Mouse (Mus musculus) stomach, postnatal 0 days (tissue): ENCODE results near the gene Pih1d2.

Source experiments
- CTCF ChIP-seq: IDR thresholded peaks from 2 replicates; pipeline ENCODE4 v1.5.1; 2016; ENCODE audit warnings: antibody characterized with exemption, low read depth, mild to moderate bottlenecking, moderate library complexity
- EP300 ChIP-seq: optimal IDR thresholded peaks from 2 replicates; pipeline ENCODE3; 2016; ENCODE audit warnings: antibody characterized with exemption

- TF ChIP-seq CTCF (no peak), EP300 (no peak)
These were observed 33.4 kb downstream of the Pih1d2 start for GRCm38 (mm10) chr9:50650503-50650902.
